In genomic region chr3:88621537-88622112, GRCm38 (mm10) we compare ENCODE assay signal across 8 mouse cellular contexts. TPM values are rescaled to one million over a fixed set of nuclear protein-coding genes. Genes with fewer than 3 reads are reported as not detected.
A peak's percentile ranks its signal among the peaks of the same experiment; 100 is the strongest.
DNase-seq lines count a peak whose midpoint lies in the region; ATAC-seq and TF ChIP-seq lines count a peak whose summit lies in the region.

No protein-coding gene starts in this region.

- peak; percentile 39 for DNase-seq in urinary bladder, postnatal 25 days (ENCODE audit: low spot score)
- no peak for DNase-seq in urinary bladder, postnatal 10 days (ENCODE audit: low spot score)
- DNase-seq in embryonic facial prominence, embryonic 10.5 days (ENCODE audit: low spot score), result peak; percentile 80
- DNase-seq in lung, postnatal 14 days, result peak; percentile 71

- no peaks in the 10 kb centered on the region for H3K9me3 ChIP-seq in embryonic facial prominence, embryonic 10.5 days
- no peaks in the 10 kb centered on the region for H3K9me3 ChIP-seq in heart, embryonic 12.5 days (replicated peaks)
- no peaks in the 10 kb centered on the region for H3K9me3 ChIP-seq in kidney, embryonic 15.5 days (replicated peaks)

- peaks cover 27% of the 10 kb centered on the region for H3K36me3 ChIP-seq in embryonic facial prominence, embryonic 10.5 days (replicated peaks)
- H3K36me3 ChIP-seq in heart, embryonic 12.5 days, result peaks cover 13% of the 10 kb centered on the region
- H3K36me3 ChIP-seq in kidney, embryonic 15.5 days, result peaks cover 14% of the 10 kb centered on the region
- no peaks in the 10 kb centered on the region for H3K36me3 ChIP-seq in testis, adult 2 months (ENCODE audit: control insufficient read depth, insufficient read depth, low read length)

- peak overlapping the region; percentile 99 for H3K27ac ChIP-seq in embryonic facial prominence, embryonic 10.5 days (replicated peaks)
- H3K27ac ChIP-seq in heart, embryonic 12.5 days (ENCODE audit: poor library complexity, severe bottlenecking), result peak overlapping the region; percentile 98
- H3K27ac ChIP-seq in kidney, embryonic 15.5 days, result peak overlapping the region; percentile 98
- H3K27ac ChIP-seq in testis, adult 2 months (ENCODE audit: control insufficient read depth, insufficient read depth, low read depth, low read length), result 0 out of 2 replicates have a peak overlapping the region, but pooled peaks have one; percentile 0

- peaks cover 27% of the 10 kb centered on the region for H3K27me3 ChIP-seq in embryonic facial prominence, embryonic 10.5 days (replicated peaks; ENCODE audit: low read depth, poor library complexity, severe bottlenecking)
- no peaks in the 10 kb centered on the region for H3K27me3 ChIP-seq in heart, embryonic 12.5 days (replicated peaks)
- no peaks in the 10 kb centered on the region for H3K27me3 ChIP-seq in kidney, embryonic 15.5 days
- no peaks in the 10 kb centered on the region for H3K27me3 ChIP-seq in testis, adult 2 months (ENCODE audit: control insufficient read depth, insufficient read depth, low read length)

- H3K4me1 ChIP-seq in embryonic facial prominence, embryonic 10.5 days, result peaks cover 74% of the 10 kb centered on the region
- peaks cover 72% of the 10 kb centered on the region for H3K4me1 ChIP-seq in heart, embryonic 12.5 days (replicated peaks)
- H3K4me1 ChIP-seq in kidney, embryonic 15.5 days, result peaks cover 72% of the 10 kb centered on the region
- peaks cover 4% of the 10 kb centered on the region for H3K4me1 ChIP-seq in testis, adult 2 months (ENCODE audit: control insufficient read depth, insufficient read depth, low read length)

- peak overlapping the region; percentile 93 for H3K9ac ChIP-seq in heart, embryonic 12.5 days
- peak overlapping the region; percentile 85 for H3K9ac ChIP-seq in kidney, embryonic 15.5 days

- no peak for TF ChIP-seq POLR2A in testis, adult 2 months (IDR thresholded peaks at IDR 0.05; ENCODE audit: control insufficient read depth, low read depth, low read length)

- peak overlapping the region; percentile 93 for H3K4me2 ChIP-seq in heart, embryonic 12.5 days
- H3K4me2 ChIP-seq in kidney, embryonic 15.5 days, result peak overlapping the region; percentile 83

- H3K4me3 ChIP-seq in embryonic facial prominence, embryonic 10.5 days, result peak overlapping the region; percentile 97
- H3K4me3 ChIP-seq in heart, embryonic 12.5 days, result peak overlapping the region; percentile 83
- H3K4me3 ChIP-seq in kidney, embryonic 15.5 days (replicated peaks), result peak overlapping the region; percentile 71
- peak overlapping the region; percentile 86 for H3K4me3 ChIP-seq in testis, adult 2 months (ENCODE audit: control insufficient read depth, low read depth, low read length)

- TF ChIP-seq CTCF in testis, adult 2 months (IDR thresholded peaks at IDR 0.05; ENCODE audit: control insufficient read depth, insufficient read depth, insufficient replicate concordance, low read depth, low read length), result no peak

- peak; percentile 23; the same call in 1 of the 2 replicates for ATAC-seq in heart, embryonic 12.5 days (ENCODE audit: insufficient number of reproducible peaks, low FRiP score)
- ATAC-seq in kidney, embryonic 15.5 days (replicated peaks; ENCODE audit: low FRiP score), result peak; percentile 18
- ATAC-seq in megakaryocyte progenitor cell, adult 5-6 weeks (replicated peaks; ENCODE audit: poor library complexity), result no peak

- WGBS in embryonic facial prominence, embryonic 10.5 days, result under 1% methylated on average over 36 of the region's 36 CpGs
- WGBS in heart, embryonic 12.5 days, result under 1% methylated on average over 36 of the region's 36 CpGs
- WGBS in kidney, embryonic 15.5 days, result under 1% methylated on average over 35 of the region's 36 CpGs

RNA-seq across cellular contexts. Expression of gene Arhgef2, which starts 15.9 kb away (rescaled TPM):
- 110 and 116 TPM in 2 replicates for polyA plus RNA-seq in embryonic facial prominence, embryonic 10.5 days (2016; fragmentation: Nextera tagmentation; extraction: Ambion mirVana)
- 84.5 and 91.8 TPM in 2 replicates for polyA plus RNA-seq in heart, embryonic 12.5 days (2016; fragmentation: Nextera tagmentation; extraction: Ambion mirVana)
- polyA plus RNA-seq in kidney, embryonic 15.5 days (2015; fragmentation: Nextera tagmentation; extraction: Ambion mirVana), result 99.8 and 104 TPM in 2 replicates
- polyA plus RNA-seq in testis, adult 2 months (2012; rRNA removed), result 512 and 614 TPM in 2 replicates
- 94.1 and 112 TPM in 2 replicates for total RNA-seq in megakaryocyte progenitor cell, adult 5-6 weeks (2015)
- 55.7 and 88.3 TPM in 2 replicates for total RNA-seq in megakaryocyte progenitor cell, adult 5-6 weeks (2017)

RNA-seq across cellular contexts. Expression of gene Rxfp4, which starts 31.3 kb away (rescaled TPM):
- polyA plus RNA-seq in embryonic facial prominence, embryonic 10.5 days (2016; fragmentation: Nextera tagmentation; extraction: Ambion mirVana), result not detected in 2 replicates
- polyA plus RNA-seq in heart, embryonic 12.5 days (2016; fragmentation: Nextera tagmentation; extraction: Ambion mirVana), result not detected in 2 replicates
- polyA plus RNA-seq in kidney, embryonic 15.5 days (2015; fragmentation: Nextera tagmentation; extraction: Ambion mirVana), result not detected in 2 replicates
- not detected in 2 replicates for polyA plus RNA-seq in testis, adult 2 months (2012; rRNA removed)
- not detected in 2 replicates for total RNA-seq in megakaryocyte progenitor cell, adult 5-6 weeks (2015)
- not detected in 2 replicates for total RNA-seq in megakaryocyte progenitor cell, adult 5-6 weeks (2017)

RNA-seq across cellular contexts. Expression of gene Ssr2, which starts 45.9 kb away (rescaled TPM):
- 229 and 231 TPM in 2 replicates for polyA plus RNA-seq in embryonic facial prominence, embryonic 10.5 days (2016; fragmentation: Nextera tagmentation; extraction: Ambion mirVana)
- 181 and 185 TPM in 2 replicates for polyA plus RNA-seq in heart, embryonic 12.5 days (2016; fragmentation: Nextera tagmentation; extraction: Ambion mirVana)
- 300 and 318 TPM in 2 replicates for polyA plus RNA-seq in kidney, embryonic 15.5 days (2015; fragmentation: Nextera tagmentation; extraction: Ambion mirVana)
- polyA plus RNA-seq in testis, adult 2 months (2012; rRNA removed), result 128 and 161 TPM in 2 replicates
- 438 and 488 TPM in 2 replicates for total RNA-seq in megakaryocyte progenitor cell, adult 5-6 weeks (2015)
- total RNA-seq in megakaryocyte progenitor cell, adult 5-6 weeks (2017), result 213 and 253 TPM in 2 replicates

Comparison
In these comparisons a context has a peak if more than half of its experiments do, and no peak if none do; other contexts are left out.
1. H3K27ac ChIP-seq: peak in every context shown above with its lines; median percentile 99 in embryonic facial prominence, embryonic 10.5 days; 98 in heart, embryonic 12.5 days; 98 in kidney, embryonic 15.5 days; 0 in testis, adult 2 months.